Mouse (Mus musculus) gastrocnemius, postnatal 10 days (tissue): ENCODE data around the gene Cwh43. TPM values are rescaled to one million over a fixed set of nuclear protein-coding genes. Genes with fewer than 3 reads are reported as not detected.
"Not testable (repeated sequence)": the region's sequence is repeated elsewhere in the genome, so short reads cannot be mapped to it uniquely, and the experiment has no call there.

Source experiments
- DNase-seq: peaks from one replicate; pipeline ENCODE4 v3.0.0; 2021; ENCODE audit warnings: mixed read lengths
- total RNA-seq, 2 experiments: library from RNA; stranded (reverse); gene quantifications; 2 replicates each; pipeline ENCODE4 v1.2.3; 2021

The Cwh43 gene
- total RNA-seq, 2 experiments from 2014 or later: not detected

DNA sequence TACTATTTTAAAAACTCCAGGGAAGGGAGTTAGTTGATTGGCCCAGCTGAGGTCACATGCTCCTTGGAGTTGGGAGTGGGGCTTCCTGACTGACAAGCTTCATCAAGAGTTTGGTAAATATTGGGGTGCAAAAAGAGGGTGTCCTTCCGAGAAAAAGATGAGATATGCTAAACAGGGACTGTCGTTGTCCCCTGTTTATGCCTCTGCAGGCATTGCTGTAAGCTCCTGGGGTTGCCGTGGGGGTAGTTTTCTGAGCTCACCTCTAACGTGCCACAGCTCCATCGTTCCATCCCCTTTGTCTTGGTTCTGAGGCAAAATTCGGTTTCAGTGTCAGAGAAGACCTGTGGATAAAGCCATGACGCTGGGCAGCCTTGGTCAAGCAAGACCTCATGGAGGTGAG is 74.8 kb downstream of the Cwh43 start, which contains the start of gene Dcun1d4:
Dcun1d4 (plus strand) TSS at position 301 of the 400 bp plus-strand sequence.
- DNase-seq: no peak

DNA sequence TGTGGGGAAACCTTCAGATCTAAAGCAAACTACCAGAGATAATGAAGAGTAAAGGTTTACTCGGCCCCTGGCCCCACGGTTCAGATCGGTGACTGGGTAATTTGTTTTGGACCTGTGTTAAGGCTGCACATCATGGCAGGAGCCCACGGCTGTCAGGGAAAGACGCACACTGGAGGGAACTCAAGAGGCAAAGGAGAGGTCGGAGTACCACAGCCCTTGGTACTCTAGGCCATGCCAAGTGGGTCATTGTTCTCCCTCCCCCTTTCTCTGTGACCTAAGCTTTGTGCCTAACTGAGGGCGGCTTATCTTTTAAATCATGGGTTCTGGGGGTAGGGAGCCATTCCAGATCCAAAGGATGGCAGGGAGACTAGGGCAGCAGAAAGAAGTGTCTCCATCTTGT is 75.5 kb downstream of the Cwh43 start:
- no peak for DNase-seq

DNA sequence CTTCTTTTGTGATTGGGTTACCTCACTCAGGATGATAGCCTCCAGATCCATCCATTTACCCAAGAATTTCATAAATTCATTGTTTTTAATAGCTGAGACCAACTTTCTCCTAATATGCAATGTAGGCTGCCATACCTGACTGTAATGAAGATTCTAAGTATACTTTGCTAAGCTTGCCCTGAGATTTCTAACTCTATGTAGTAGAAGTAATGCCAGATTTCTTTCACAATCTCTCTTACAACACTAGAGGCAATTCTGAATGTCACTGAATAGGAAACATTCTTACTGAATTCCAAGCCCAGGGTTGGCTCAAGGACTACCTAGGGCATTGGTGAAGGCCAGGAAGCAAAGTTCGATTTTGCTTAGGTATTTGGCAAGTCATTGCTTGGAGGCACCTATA is 76.5 kb downstream of the Cwh43 start:
- not testable (repeated sequence) for DNase-seq

DNA sequence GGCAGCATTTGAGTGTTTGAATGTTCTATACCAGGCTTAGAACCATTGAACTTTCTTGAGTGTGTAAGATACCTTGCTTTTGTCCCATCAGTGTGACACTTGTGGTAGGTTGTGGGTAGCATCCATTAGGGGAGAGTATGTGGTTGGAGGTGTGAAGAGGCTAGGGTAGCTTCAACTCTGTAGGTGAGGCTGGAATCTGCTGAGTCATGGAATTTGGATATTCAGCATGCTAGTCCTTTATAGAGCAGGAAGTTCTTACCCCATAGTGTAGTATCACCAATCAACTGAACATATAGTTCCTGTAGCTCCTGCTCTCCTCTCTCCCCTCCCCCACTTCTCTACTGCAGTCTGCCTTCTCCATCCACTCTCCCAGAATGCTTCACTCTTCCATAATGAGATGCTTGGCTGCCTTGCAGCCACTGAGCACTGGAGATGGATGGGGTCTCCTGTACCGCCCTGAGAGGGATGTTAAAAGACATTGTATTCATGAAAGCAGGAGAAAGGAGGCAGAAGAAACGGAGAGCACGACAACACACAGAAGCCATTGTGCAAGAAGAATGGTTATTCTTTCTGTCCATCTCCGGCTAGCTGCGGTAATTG is 78.2 kb downstream of the Cwh43 start:
- no peak for DNase-seq

DNA sequence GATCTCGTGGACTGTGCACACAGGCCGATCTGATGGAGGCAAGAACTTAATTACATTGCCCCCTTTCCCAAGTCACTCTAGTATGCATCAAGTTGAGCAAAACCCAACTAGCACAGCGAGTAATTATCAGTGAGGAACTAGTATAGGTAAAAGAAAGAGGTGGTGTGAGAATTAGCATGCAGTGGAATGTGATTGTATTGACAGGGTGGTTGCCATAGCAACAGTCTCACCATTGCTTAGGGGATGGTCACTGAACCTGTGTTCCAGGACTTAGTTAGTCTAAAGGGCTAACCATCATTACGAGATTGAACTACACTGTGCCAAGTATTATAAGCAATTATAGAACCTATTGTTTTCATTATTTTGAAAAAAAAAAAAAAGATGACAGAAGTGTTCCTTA is 80.6 kb downstream of the Cwh43 start:
- DNase-seq: no peak

DNA sequence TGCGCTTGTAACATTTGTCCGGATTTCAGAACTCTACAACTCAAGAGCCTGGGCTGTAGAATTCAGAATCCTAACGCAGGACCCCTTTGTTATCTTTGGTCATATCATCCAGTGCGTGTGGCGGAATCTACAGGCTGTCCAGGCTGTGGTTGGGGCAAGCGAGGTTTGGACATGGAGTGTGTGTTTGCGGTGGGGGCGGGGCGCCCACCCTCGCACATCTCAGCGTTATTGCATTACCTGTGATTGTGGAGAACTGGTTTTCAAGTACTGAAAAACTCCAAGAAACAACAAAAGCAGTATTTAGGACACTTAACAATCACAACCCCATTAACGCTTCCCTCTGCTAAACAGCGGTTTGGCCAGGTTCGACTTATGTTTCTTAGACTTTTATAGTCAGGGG is 84.0 kb downstream of the Cwh43 start:
- no peak for DNase-seq

DNA sequence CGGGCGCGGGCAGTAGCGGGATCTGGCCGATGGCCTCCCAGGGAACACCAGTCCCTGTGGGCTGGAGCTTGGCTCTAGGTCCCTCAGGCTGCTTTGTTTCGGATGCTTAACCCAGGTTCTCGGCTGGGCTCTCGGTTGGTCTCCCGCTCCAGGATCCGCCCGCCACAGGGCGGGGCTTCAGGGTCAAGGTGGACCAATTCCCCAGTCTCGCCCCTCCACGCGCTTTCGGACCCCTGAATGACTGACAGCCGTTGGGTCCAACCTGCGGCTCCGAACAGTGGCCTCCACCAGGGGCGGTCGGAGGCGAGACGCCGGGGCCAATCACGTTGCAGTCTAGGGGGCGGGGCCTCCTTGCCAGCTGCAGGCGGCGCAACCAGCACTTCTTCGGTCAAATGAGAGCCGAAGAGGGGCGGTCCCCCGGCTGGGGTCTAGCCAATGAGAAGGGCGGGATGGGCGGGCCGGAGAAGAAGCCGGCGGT is 84.8 kb downstream of the Cwh43 start:
- peak; percentile 99 for DNase-seq

DNA sequence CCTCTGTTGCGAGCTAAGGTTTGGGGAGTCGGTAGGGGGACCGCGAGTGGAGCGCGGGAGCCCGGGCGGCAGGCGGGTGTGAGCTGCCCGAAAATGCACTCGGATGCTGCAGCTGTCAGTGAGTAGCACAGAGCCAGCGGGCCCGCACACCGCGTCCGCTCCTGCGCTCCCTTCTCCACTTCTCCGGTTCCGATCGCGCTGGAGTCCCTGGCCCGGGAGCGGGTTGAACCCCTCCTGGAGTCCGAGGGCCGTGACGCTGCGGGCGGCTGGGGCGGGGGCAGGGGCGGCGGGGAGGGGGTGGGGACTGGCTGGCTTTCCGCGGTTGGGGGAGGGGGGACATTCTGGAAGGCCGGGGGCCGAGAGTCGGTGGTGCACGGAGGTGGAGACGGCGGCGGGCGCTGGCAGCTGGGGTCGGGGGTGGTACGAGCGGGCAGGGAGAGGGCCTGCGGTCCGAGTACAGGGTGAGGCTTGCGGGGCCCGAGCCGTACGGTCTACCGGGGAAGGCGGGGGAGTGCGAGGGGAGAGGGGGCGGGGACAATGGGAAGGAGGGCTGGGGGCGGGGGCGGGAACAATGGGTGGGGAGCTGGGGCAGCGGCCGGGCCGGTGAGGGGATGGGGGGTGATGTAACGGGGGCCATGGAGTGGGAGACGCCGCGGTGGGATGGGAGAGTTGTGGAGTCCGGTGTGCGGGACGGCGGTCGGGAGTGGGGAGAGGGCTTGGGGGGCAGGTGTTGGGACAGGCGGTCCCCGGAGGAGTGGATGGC is 85.4 kb downstream of the Cwh43 start:
- DNase-seq: peak; percentile 61

DNA sequence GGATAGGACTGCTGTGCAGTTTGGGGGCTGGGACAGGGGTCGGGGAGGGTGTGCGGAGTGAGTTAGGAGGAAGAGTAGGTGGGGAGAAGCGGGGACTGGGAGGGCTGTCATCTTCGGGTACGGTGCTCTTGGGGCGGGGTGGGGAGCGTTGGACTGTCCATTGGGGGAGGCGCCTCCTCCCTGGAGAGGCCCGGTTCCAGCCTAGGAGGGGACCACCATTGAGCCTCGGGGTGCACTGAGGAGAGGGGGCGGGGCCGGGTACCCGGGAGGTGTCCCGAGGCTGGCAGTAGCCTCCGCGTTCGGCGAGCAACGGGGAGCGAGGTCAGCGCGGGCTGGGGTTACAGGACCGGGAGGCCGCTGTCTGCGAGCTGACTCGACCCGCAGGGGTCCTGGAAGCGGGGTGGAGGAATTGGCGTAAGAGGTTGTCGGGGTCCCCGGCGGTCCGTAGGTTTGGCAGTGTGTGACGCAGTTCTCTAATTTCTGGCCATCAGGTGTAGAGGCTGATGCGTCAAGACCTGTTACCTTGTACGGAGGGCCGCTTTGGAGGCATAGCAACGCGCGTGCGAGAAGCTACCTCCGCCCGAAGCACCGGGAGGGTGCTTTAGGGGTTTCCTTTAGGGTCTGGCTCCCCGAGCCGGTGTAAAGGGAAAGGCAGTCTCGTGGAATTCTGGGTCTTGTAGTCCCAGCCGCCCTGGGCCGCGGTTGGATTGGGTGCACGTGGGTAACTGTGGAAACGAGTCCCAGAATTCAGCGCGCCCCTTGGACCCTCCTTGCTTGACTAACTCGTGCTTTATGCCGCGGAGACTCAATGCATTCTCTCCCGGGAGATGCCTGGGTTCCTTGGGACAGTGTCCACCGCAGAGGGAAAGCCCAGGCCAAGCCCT is 86.2 kb downstream of the Cwh43 start:
- DNase-seq: peak; percentile 80

DNA sequence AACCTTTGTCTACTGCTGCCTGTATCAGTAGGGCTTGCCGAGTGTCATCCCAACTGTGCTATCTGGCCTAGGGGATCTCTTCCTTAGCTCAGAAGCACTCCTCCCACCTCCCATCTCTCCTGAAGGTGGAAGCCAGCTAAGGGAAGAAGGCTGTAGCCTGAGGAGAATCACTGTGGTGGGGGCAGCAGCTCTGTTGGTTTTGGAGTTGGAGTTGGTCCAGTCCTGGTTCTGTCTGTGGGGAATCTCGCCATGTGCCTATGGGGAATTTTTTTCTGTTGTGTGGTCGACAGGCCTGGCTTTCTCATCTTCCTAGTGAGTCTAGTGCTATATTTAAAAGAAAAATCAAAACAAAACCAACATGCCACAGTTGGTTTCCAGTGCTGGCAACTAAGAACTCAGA is 91.5 kb downstream of the Cwh43 start:
- DNase-seq: no peak

DNA sequence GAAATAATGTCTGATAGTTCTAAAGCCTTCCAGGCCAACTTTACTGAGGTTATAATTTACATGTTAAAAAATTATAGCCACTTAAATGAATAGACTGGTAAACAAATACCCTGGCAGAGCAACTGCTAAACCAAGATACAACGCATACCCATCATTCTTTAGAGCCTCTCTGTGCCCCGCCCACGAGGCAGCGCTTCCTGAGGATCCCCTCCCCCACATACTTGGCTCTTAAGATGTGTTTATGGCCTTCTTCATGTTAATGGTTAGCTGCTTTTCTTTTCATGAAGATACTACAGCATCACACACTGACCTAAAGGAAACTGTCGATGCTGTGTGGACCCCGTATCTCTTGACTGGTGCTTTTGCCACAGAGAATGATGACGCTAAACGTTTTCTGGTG is 92.7 kb downstream of the Cwh43 start:
- DNase-seq: no peak

DNA sequence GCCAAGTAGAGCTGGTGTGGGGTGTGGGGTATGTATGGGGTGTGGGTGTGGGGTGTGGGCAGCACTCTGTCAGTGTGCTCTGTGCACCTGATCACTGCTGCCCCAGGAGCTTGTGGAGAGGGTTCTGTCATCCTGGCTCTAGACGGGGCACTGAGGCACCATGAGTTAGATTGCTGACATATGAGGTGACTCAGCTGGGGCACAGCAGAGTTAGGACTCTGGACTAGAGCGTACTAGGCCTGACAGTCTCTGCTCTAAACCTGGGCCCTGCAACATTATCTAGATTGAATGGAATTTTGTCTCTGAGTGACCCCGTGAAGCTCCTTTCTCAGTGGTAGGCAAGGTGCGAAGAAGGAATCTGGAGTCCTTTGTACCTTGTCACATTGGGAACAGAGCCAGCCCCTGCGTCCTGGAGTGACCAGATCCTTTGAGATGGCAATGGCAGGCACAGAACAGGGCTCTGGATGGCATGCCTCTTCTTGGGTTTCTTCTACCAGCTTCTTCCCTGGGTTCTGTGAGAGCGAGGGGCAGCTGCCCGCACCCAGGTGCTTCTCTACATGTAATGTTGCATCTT is 95.1 kb downstream of the Cwh43 start:
- no peak for DNase-seq

DNA sequence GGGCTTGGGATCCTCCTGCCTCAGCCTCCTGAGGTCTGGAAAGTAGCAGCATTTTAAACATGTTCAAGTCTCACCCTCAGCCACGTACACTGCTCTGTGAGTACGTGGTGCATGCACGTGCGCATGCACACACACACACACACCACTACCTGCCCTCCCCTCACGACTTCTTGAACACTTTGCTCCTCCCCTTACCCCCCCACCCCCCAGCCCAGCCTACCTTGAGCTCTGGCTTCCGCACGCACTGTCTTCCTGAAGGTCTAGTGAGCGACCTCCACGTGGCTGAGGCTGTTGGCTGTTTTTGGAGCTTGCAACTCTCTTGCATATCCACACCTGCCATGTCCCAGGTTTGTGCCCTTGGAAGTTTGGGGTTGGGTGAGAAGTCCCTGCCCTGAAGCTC is 96.5 kb downstream of the Cwh43 start:
- DNase-seq: no peak

Other genes starting within 250 kb of the Cwh43 start
- 10 to 100 TPM; 23.8 to 36.4 TPM for gene Fryl, start 149.5 kb upstream of the Cwh43 start, total RNA-seq
- gene Ociad1, start 113.3 kb upstream of the Cwh43 start, total RNA-seq: 100 to 1,000 TPM; 176 to 185 TPM
- 10 to 100 TPM; 33.0 to 36.0 TPM for gene Ociad2, start 65.0 kb upstream of the Cwh43 start, total RNA-seq
- gene Dcun1d4, start 74.9 kb downstream of the Cwh43 start, total RNA-seq: 10 to 100 TPM in 1 of 2 experiments, 1 to 10 TPM in 1; 8.7 to 12.0 TPM
- not detected for gene Lrrc66, start 226.5 kb downstream of the Cwh43 start, total RNA-seq
- gene Sgcb, start 241.7 kb downstream of the Cwh43 start, total RNA-seq: 100 to 1,000 TPM; 105 to 106 TPM
- gene Spata18, start 245.3 kb downstream of the Cwh43 start, total RNA-seq: under 1 TPM; 0.14 to 0.27 TPM